Mouse (Mus musculus): ENCODE measurements at regions not wholly inside any gene's neighbourhood (a gene's known extent, or its start where the extent isn't known, plus 50 kb on each side); places are given as distances from the start of the nearest gene placed in this dataset.

DNA sequence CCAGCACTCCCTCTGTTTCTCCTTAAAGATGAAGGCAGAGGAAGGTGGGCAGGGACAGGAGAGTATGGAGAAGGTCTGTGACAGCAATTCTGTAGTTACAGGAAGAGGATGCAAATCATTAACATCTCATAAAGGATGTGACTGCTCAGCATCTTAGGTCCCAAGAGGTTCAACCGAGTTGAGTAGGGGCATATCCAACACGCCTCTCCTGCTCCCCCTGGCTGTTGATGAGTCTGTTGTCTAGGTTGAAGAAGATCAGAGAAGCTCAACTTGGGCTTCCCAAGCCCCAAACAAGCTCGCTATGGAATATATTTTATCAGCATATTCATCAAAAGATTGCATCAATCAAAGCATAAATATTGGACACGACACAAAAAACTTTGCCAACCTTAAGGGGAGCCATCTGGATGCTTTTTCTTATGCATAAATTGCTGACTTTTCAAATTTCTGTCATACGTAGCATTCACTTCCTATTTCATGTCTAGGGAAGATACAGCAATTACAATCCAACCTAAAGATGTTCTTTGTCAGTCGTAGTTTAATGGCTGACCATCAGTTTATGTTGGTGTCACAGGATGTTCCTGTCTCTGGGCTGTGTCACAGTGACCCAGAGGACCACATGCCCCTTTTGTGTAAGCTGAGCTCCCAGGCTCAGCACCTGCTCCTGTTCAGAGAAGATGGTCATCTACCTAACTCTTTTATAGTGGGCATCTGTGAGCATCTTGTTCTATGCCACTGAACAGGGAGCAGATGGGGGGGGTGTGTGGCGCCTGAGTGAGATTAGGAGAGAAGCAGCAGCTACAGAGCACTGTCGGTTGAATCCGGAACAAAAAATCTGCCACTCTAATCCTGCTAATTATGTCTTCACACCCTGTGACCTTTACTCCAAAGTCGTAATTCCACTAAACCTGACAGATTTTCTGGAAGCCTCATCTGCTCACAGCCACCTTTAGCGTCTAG is 72.1 kb upstream of the Kctd3 start:
- WGBS, result 74% methylated on average over 11 of the region's 11 CpGs
- no peaks in the 10 kb centered on the region for H3K36me3 ChIP-seq (ENCODE audit: poor library complexity, severe bottlenecking)
- ATAC-seq, result peak; percentile 48; the same call in 1 of the 2 replicates
- H3K9ac ChIP-seq, result no peak overlapping the region
- H3K4me2 ChIP-seq, result no peak overlapping the region
- peaks cover 8% of the 10 kb centered on the region; the same call in 1 of the 2 replicates for H3K9me3 ChIP-seq (replicated peaks)
- 0 out of 2 replicates have a peak, but pooled peaks cover 7% of the 10 kb centered on the region for H3K4me1 ChIP-seq
- 0 out of 2 replicates have a peak overlapping the region, but pooled peaks have one; percentile 25 for H3K27ac ChIP-seq
- H3K4me3 ChIP-seq, result no peak overlapping the region
- H3K27me3 ChIP-seq, result no peaks in the 10 kb centered on the region

DNA sequence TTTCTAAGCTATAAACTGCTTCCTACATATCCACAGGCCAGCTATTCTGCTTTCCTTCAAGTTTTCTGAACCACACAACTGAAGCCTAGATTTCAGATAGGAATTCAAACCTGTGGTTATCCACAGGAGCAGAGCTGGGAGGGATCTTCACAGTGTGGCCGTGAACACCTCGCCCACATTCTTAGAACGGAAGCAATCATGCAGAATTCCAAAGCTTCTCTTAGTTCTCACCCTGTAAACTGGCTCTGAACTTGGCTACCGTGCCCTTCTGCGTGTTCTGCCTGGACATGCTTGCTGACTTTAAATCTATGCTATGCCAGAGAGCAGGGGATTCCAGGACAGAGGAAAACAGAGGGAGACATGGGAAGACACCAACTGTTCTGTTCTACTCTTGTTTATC is 70.2 kb upstream of the Kctd3 start:
- Histone ChIP-seq H3K4me3 (no peak overlapping the region), H3K36me3 (ENCODE audit: poor library complexity, severe bottlenecking) (no peaks in the 10 kb centered on the region), H3K27me3 (no peaks in the 10 kb centered on the region), H3K4me2 (no peak overlapping the region), H3K9ac (no peak overlapping the region), H3K9me3 (replicated peaks) (no peaks in the 10 kb centered on the region), H3K27ac (no peak overlapping the region), H3K4me1 (0 out of 2 replicates have a peak, but pooled peaks cover 7% of the 10 kb centered on the region)
- no peak for ATAC-seq
- WGBS, result 87% methylated on average over 5 of the region's 5 CpGs

DNA sequence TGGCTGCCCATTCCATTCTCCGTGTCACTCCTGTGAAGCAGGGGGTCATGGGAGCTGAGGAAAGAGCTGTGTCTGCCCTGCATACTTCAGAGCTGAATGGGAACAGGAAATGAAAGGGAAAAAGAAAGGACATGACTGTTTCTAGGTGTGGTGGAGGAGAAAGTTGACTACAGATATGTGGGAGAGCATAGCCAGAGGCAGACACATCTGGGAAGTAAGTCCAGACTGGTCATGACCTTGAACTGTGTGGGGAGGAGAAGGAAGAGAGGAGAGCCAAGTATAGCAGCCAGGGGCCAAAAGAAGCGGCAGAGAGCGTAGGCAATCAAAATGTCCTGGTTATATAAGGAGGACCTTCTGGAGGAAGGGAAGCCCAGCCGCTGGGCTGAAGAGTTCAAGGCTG is 68.6 kb upstream of the Kctd3 start:
- no peak for ATAC-seq
- Histone ChIP-seq H3K36me3 (ENCODE audit: poor library complexity, severe bottlenecking) (no peaks in the 10 kb centered on the region), H3K4me3 (no peak overlapping the region), H3K4me1 (0 out of 2 replicates have a peak, but pooled peaks cover 7% of the 10 kb centered on the region), H3K9ac (no peak overlapping the region), H3K27ac (no peak overlapping the region), H3K9me3 (replicated peaks) (no peaks in the 10 kb centered on the region), H3K27me3 (no peaks in the 10 kb centered on the region), H3K4me2 (no peak overlapping the region)
- 84% methylated on average over 4 of the region's 4 CpGs for WGBS

DNA sequence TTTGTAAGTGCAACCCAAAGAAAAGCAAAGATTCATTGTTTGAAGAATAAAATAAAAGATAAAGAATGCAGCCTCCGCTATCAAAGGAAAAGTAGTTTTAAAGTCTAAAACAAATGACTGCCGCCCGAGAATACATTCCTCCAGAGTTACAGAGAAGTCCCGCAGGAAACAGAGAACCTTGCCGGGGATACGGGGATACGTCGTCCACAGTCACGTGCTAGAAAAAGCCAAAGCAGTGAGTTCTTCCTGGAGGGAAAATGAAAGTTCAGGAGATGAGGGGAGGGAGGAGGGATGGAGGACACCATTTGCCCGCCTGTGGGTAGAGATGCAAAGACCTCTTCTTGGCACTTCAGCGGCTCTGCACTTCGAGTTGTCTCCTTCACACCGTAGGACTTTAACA is 68.0 kb upstream of the Kctd3 start:
- Histone ChIP-seq H3K27me3 (no peaks in the 10 kb centered on the region), H3K36me3 (ENCODE audit: poor library complexity, severe bottlenecking) (no peaks in the 10 kb centered on the region), H3K4me1 (0 out of 2 replicates have a peak, but pooled peaks cover 7% of the 10 kb centered on the region), H3K4me2 (no peak overlapping the region), H3K9ac (no peak overlapping the region), H3K4me3 (no peak overlapping the region), H3K27ac (no peak overlapping the region), H3K9me3 (replicated peaks) (no peaks in the 10 kb centered on the region)
- 72% methylated on average over 13 of the region's 13 CpGs for WGBS
- no peak for ATAC-seq

DNA sequence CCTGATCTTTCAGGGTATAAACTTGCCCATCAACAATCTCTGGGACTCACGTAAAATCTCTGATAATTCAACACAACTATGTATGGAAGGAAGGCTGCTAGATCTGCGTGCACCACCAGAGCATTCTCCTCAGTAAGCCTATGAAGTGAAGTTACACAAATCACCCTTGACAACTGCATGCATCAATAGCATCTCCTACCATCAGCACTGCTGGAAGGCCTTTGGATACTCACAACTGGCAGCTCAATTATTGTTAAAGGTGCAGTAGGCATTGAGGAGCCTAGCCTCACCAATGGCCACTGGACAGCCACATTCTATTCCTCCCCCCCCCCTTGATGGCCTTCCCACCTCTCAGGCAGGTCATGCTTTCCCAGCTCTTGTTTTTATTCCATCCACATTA is 64.9 kb upstream of the Kctd3 start:
- H3K27ac ChIP-seq, result no peak overlapping the region
- H3K9me3 ChIP-seq (replicated peaks), result no peaks in the 10 kb centered on the region
- no peak overlapping the region for H3K4me2 ChIP-seq
- WGBS, result 87% methylated on average over 2 of the region's 2 CpGs
- no peaks in the 10 kb centered on the region for H3K27me3 ChIP-seq
- H3K36me3 ChIP-seq (ENCODE audit: poor library complexity, severe bottlenecking), result no peaks in the 10 kb centered on the region
- no peak overlapping the region for H3K9ac ChIP-seq
- no peak overlapping the region for H3K4me3 ChIP-seq
- no peak for ATAC-seq
- no peaks in the 10 kb centered on the region for H3K4me1 ChIP-seq

DNA sequence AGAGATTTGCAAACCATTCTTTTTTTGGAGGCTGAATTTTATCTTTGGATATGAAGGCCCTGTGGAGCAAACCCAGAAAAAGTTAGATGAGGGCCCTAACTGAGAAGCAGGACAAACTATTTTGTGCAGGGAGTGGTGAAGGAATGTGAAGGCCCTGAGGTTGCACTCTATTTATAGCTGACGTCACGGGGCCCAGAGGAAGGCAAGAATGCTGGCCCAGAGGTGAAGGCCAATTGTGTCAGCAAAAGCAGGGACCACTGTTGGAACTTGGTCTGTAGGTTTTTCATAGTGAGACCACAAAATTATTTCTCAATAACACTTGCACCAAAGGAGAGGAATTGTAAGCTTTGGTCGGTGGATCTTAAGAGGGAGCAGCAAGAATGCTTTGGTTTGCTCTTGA is 60.6 kb upstream of the Kctd3 start:
- Histone ChIP-seq H3K27ac (no peak overlapping the region), H3K36me3 (ENCODE audit: poor library complexity, severe bottlenecking) (no peaks in the 10 kb centered on the region)
- 83% methylated on average over 3 of the region's 3 CpGs for WGBS

DNA sequence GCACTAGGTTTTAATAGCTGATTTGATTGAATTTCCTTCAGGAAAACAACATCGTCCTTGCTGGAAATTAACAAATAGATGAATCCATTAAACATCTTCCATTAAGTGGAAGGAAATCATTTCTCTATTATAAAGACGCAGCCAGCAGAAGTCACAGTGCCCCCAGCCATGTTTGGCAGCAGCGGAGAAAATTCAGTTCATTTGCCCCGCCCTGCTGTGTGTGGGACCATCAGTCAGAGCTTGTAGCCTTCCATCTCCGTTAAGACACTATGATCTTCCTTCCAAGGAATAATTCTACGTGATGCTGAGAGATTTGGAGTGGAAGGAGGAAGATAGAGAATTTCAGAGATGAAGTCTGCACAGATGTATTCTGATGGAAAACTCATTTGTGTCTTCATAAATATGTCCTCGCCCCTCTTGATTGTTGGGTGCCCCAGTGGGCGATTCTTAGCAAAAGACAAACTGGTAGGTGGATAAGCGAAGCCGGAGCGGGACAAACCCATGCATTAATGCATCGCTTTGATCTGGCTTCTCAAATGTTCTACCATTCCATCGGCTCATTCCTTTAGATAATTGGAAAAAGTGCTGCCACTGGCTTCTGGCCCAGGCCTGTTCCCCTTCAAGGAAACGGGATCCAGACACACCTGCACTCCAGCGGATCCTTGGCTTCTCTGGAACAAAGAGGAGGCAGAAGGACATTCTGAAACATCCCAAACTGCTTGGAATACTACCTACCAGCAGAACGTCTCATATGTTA is 59.7 kb upstream of the Kctd3 start:
- Histone ChIP-seq H3K36me3 (ENCODE audit: poor library complexity, severe bottlenecking) (no peaks in the 10 kb centered on the region), H3K4me2 (no peak overlapping the region), H3K4me1 (no peaks in the 10 kb centered on the region), H3K27me3 (no peaks in the 10 kb centered on the region), H3K9ac (no peak overlapping the region), H3K27ac (0 out of 2 replicates have a peak overlapping the region, but pooled peaks have one; percentile 17), H3K4me3 (no peak overlapping the region), H3K9me3 (replicated peaks) (no peaks in the 10 kb centered on the region)
- no peak for ATAC-seq
- WGBS, result 78% methylated on average over 16 of the region's 16 CpGs

More for the DNA sequence above, 60.6 kb upstream of the Kctd3 start:
- no peak overlapping the region for H3K4me2 ChIP-seq
- no peaks in the 10 kb centered on the region for H3K9me3 ChIP-seq (replicated peaks)
- ATAC-seq, result no peak
- H3K4me3 ChIP-seq, result no peak overlapping the region
- H3K9ac ChIP-seq, result no peak overlapping the region
- H3K4me1 ChIP-seq, result no peaks in the 10 kb centered on the region
- H3K27me3 ChIP-seq, result no peaks in the 10 kb centered on the region

DNA sequence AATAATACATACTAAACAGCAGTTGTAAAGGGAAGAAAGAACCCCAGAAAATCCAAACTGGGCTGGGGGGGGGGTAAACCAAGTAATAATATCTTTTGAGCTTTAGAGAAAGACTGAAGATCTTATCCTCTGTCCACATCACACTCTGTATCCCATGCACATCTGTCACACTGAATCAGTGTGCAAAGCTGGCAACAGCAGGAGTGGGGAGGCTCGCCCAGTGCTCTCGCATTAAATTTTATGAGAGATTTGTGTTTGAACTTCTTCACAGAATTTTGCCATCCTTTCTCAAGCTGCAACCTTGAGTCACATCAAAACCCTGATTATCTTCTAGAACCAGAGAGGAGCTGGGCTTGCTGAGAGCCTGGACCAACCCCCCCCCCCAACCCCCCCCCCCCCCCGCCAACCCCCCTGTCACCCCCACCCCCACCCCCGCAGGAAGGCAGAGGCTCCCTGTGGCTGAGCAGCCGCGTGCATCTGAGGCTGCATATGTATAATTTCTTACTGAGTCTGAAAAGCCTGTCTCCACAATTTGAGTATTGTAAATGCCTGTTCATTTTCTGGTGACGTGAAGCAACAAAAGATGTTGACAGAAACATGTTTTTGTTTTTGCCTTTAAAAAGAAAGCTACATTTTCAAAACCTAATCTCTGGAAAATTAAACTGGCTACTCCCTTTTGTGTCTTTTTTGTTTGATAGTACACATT is 59.0 kb upstream of the Kctd3 start:
- Histone ChIP-seq H3K36me3 (ENCODE audit: poor library complexity, severe bottlenecking) (no peaks in the 10 kb centered on the region), H3K9me3 (replicated peaks) (no peaks in the 10 kb centered on the region), H3K4me2 (no peak overlapping the region), H3K4me3 (no peak overlapping the region), H3K9ac (no peak overlapping the region), H3K27ac (no peak overlapping the region), H3K4me1 (no peaks in the 10 kb centered on the region), H3K27me3 (no peaks in the 10 kb centered on the region)
- 31% methylated on average over 7 of the region's 7 CpGs for WGBS
- ATAC-seq, result no peak

DNA sequence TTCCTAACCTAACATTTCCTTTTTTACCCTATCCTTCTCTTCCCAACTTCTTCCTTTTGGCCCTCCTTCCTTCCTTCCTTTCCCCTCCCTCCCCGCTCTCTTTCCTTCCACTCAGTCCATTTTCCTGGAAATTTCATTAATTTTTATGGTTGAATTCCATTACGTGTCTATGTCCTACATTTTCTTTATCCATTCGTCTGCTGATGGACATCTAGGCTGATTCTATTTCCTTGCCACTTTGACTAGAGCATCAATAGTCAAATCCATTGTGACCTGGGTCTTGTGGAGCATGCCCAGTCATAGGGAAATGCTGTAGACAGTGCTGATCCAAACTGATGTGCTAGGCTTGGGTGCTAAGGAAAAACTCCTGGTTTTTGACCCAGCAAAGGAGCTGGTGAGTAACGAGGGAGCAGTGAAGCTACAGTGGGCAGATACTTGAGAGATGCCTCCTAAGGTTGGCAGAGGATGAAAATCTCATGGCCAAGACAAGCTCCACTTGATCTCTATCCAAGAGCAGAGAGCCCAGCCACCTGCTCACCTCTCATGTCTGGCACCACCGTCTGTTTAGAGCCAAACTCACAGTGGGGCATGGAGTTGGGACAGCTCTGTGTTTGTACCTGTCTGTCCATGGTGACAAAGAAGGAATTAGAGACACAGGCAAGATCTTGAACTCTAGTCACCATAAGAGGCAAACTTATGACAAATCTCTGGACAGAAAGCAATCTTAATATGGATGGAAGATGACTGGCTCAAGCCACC is 57.7 kb upstream of the Kctd3 start:
- Histone ChIP-seq H3K36me3 (ENCODE audit: poor library complexity, severe bottlenecking) (no peaks in the 10 kb centered on the region), H3K27me3 (no peaks in the 10 kb centered on the region), H3K9ac (no peak overlapping the region), H3K4me1 (no peaks in the 10 kb centered on the region), H3K9me3 (replicated peaks) (no peaks in the 10 kb centered on the region), H3K27ac (no peak overlapping the region), H3K4me3 (no peak overlapping the region), H3K4me2 (no peak overlapping the region)
- ATAC-seq, result no peak
- WGBS, result 85% methylated on average over 5 of the region's 5 CpGs

DNA sequence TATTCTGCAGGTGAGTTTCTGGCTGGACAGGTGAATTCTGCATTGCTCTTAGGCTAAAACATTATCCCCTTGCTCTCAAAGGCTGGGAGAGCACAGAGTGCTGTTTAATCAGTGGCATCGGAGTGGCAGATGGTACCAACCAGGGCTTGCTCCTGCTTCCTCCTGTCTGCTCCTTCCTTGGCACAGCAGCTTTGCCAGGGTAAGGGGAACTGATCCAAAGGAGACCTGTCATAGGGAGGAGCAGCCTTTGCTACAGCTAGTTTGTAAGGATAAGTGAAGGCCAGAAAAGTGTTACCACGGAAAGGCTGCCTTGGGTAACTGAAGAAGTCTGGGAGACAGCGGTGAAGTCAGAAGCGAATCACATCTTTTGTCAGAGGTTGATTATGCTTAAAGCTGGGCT is 57.0 kb upstream of the Kctd3 start:
- no peaks in the 10 kb centered on the region for H3K9me3 ChIP-seq (replicated peaks)
- H3K4me1 ChIP-seq, result no peaks in the 10 kb centered on the region
- H3K27me3 ChIP-seq, result no peaks in the 10 kb centered on the region
- H3K4me2 ChIP-seq, result no peak overlapping the region
- 0 out of 2 replicates have a peak overlapping the region, but pooled peaks have one; percentile 40 for H3K27ac ChIP-seq
- no peaks in the 10 kb centered on the region for H3K36me3 ChIP-seq (ENCODE audit: poor library complexity, severe bottlenecking)
- 86% methylated on average over 4 of the region's 4 CpGs for WGBS
- H3K4me3 ChIP-seq, result no peak overlapping the region
- H3K9ac ChIP-seq, result no peak overlapping the region
- 0 out of 2 replicates have a peak, but pooled peaks have one; percentile 51 for ATAC-seq

DNA sequence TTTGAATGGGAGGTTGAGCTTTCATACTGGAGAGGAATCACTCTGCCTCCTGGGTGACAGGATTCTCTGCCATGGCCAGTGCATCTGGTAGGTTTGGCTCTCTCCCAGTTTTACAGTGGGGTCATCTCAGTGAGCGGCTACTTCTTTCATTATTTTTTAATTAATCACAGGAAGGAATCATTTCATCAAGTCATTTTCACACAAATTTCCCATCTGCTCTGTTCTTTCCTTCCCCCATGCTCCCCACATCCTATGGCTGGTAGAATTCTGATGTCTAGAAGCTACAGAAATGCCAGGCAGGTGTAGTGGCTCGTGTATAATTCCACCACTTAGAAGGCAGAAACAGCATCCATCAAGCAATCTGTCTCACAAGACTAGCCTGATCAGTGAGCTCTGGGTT is 56.1 kb upstream of the Kctd3 start:
- ATAC-seq, result no peak
- no peaks in the 10 kb centered on the region for H3K9me3 ChIP-seq (replicated peaks)
- H3K36me3 ChIP-seq (ENCODE audit: poor library complexity, severe bottlenecking), result no peaks in the 10 kb centered on the region
- WGBS, result 69% methylated on average over 2 of the region's 2 CpGs
- no peaks in the 10 kb centered on the region for H3K27me3 ChIP-seq
- H3K4me3 ChIP-seq, result no peak overlapping the region
- H3K27ac ChIP-seq, result no peak overlapping the region
- H3K9ac ChIP-seq, result no peak overlapping the region
- H3K4me1 ChIP-seq, result no peaks in the 10 kb centered on the region
- H3K4me2 ChIP-seq, result no peak overlapping the region
